Mouse (Mus musculus) kidney, adult 2 months (tissue): ENCODE results near the gene Esrrg.

Source experiments
- CTCF ChIP-seq: fragments of 200-500 bp; conservative IDR thresholded peaks from 2 replicates; pipeline ENCODE4 v1.5.1; 2011; ENCODE audit warnings: low read depth, mild to moderate bottlenecking, control low read depth, low read length, moderate library complexity, mixed read lengths; ENCODE audit not compliant: insufficient read depth, insufficient read length
- POLR2A ChIP-seq: fragments of 200-500 bp; IDR thresholded peaks from one replicate; pipeline ENCODE4 v1.6.1; 2011; ENCODE audit warnings: low read depth, low read length, control low read depth

- TF ChIP-seq CTCF (no peak), POLR2A (no peak)
Measured at GRCm38 (mm10) chr1:187832851-187833250, 224.3 kb downstream of the Esrrg start.
